Mouse (Mus musculus): Measurements from ENCODE around the gene Grk2.
"Not testable (repeated sequence)": the region's sequence is repeated elsewhere in the genome, so short reads cannot be mapped to it uniquely, and the experiment has no call there.

Gene Grk2

DNA sequence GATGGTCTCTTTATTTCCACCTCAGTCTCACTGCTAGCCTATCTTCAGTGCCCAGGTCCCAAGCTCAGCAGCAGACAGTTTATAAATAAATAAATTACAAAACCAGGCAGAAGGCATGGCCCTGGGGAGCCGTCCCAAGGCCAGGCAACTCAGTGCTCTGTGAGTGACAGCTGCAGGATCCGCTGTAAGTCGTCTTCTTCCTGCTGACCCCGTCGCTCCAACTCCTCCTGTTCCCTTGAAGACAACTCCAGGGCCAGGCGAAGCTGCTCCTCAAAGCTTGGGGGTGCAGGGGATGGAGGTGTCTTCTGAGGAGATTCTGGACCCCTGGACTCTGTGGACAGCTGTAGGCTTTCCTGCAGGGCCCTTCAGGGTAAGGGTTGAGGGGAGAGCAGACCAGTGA lies 35.8 kb downstream of the Grk2 start:
- no peak for DNase-seq (ENCODE audit: low read depth, low spot score)

DNA sequence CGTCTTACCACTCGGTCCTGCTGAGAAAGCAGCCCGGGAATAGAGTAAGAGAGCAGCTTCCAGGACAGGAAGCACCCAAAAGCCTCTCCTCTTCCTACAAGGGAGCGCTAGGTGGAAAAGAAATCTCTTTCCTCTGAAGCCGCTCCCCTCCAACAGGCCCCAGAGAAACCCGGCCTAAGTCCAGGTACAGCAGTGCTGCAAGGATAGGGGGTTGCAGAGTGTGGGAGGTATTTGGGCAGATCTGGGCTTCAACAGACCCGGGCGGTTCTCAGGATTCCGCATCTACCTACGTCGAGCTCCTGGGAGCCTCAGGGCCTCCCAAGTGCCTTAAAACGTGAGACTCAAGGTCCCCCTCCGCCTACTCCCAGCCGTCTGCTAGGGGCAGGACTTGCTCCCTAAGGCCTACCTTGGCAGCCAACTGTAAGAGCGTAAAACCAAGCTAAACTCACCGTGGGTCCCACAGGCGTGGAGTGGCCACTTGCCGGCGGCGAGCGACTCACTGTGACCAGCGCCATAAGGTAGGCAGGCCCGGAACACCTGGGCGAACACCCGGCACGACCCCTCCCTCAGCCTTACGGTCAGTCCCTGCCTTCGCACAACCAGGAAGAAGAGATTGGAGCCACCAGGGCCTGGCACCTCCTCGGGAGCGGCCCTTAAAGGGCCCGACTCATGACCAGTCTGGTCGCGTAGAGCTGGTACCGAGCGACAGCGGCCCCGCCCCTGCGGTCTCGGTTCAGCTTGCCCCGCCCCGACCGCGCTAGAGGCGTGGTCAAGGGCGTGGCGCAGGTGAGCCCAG lies 37.3 kb downstream of the Grk2 start, which contains the start of gene Ssh3:
Ssh3 (minus strand) TSS at position 615 of the 796 bp plus-strand sequence.
- DNase-seq (ENCODE audit: low read depth, low spot score), result peak; percentile 23

DNA sequence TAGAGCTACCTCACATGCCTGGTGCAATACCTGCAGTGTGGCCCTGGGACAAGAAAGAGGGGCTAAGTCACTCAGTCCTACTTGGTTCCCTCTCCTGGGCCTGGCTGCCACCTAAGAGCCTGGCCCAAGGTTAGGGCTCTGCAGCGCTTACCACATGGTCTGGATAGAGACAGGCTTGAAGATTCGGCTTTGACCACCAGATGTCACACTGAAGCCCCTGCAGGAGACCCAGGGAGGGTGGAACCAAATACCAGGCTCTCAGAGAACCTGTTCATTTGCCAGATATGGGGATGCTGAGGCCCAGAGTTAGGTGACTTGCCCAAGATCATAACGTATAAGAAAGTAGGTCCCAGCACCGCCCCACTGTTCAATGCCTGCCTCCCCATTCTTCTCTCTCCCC lies 40.1 kb downstream of the Grk2 start:
- DNase-seq (ENCODE audit: low read depth, low spot score), result no peak

DNA sequence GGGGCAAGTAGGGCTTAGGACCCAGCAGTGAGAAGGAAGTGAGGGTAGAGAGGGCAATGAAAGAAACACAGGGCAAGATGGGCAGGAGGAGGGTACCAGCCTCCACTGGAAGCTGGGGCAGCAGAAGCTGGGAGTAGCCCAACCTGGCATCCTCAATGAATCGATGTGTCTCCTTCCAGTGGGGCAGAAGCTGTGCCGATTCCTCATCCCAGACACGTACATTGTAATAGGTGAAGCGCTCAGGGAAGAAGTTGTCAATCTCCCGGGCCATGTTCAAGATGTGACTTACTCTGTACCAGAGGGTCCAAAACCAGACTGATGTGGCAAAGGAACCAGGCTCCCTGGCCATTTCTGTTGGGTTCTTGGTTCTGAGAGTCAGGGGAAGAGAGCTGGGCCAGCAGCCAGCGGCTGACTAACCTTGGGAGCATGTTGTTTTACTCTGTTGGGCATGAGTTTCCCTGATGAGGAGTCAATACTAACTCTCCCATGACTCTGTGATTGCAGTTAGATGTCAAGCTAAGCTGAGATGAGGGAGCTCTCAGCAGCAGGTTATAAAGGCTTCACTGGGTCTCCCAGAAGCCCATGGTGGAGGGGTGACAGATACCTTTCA lies 41.7 kb downstream of the Grk2 start:
- no peak for DNase-seq (ENCODE audit: low read depth, low spot score)

DNA sequence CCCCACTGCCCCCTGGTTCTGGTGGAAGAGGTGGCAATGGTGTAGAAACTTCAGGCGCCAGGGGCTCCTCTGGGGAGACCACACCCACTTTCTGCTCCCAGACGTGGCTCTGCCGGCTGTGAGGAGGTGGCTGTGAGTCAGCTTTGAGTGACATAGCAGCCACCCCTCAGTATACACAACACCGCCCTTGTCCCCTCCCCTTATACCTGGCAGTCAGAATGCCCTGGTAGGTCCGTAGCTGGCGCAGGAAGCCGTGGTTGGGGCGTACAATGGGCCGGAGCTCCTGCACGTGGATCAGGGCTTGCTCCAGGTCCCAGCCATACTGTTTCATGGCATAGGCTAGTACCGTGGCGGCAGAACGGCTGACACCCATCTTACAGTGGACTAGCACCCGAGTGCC lies 42.3 kb downstream of the Grk2 start:
- DNase-seq (ENCODE audit: low read depth, low spot score), result no peak

DNA sequence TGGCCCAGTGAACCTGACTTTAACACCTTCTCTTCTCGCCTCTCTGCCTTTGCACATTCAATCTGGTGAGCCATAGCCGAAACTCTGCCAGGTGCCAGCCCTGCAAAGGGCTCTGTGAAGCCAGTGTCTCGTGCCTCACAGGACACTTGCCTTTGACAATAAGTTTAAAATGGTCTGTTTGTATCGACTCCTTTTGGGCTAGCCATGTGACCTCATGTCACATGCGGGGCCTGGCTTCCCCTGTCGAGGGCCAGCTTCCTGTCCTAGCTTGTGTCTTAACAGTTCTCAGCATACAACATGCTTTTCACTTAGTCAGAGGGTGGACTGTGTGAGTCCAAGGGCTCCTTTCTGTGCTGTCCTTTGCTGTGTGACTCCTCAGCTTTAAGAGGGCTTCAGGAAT lies 43.3 kb downstream of the Grk2 start:
- no peak for DNase-seq (ENCODE audit: low read depth, low spot score)

DNA sequence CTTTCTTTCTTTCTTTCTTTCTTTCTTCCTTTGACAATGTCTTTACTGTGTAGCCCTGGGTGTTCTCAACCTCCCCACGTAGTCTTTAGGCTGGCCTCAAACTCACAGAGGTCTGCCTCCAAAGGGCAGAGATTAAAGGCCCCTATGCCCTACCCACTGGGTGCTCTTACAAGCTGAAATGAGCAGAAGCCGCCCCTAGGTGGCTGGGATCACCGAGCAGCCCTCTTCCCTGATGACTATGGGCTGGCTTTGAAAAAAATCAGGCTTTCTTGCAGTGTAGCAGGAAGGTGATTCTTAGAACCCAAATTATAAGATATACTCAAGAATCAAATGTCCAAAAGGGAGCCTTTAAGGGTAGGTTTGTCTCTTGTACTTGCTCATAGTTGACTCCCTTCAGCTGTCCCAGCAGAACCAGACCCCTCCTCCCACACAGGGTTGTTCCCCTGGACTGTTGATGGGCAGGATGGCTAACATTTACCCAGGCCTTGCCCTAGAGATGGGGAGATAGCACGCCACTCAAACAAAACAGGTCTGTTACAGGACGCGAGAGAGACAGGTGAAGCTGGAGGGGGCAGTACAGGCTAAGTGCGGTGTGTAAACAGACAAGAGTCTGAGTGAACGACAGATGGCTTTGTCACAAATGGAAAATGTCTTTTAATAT lies 44.9 kb downstream of the Grk2 start:
- no peak for DNase-seq (ENCODE audit: low read depth, low spot score)

DNA sequence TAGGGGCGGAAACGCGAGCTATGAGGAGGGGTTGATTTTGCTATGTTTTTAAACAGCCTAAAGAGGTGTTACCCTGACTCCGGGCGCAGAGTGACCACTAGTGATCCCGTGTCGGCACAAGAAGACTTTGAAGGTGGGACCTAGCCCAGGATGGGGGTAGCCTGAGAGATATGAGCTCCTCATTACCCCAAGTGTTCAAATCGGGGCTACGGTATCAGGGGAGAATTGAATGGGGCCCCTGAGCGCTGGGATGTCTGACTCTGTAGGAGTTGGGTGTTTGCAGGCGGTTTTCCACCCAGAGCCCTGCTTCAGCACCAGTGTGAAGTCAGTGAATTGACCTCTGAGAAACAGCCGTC lies 48.1 kb downstream of the Grk2 start:
- no peak for DNase-seq (ENCODE audit: low read depth, low spot score)

DNA sequence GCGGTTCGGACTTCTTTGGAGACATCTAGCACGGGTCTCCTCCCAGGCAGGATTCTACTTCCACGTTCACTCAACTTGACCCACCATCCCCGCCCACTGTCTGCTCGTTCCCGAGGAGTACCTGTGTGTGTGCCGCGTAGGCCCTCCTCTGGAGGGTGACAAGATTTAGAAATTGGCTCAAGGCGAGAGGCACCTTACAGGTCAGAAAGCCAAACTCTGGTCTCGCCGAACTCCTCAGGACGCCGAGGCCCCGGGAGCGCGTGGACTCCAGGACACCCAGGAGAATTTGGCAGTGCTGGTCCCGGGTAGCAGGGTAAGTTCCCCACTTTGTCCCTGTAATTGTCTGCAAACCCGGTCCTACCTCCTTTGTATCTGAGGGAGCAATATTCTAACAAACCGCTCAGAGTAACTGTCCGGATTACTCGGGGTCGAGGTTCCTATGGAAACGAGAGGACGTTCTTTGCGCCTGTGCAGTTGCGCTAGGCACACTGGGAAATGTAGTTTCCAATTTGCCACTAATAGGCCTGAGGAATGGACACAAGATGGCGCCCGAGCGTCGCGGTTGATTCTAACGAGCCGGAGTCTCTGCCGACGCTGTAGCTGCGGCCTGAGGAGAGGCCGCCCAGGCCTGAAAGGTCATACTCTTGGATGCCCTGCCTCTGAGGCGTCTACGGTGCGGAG lies 48.7 kb downstream of the Grk2 start:
- DNase-seq (ENCODE audit: low read depth, low spot score), result peak; percentile 96

DNA sequence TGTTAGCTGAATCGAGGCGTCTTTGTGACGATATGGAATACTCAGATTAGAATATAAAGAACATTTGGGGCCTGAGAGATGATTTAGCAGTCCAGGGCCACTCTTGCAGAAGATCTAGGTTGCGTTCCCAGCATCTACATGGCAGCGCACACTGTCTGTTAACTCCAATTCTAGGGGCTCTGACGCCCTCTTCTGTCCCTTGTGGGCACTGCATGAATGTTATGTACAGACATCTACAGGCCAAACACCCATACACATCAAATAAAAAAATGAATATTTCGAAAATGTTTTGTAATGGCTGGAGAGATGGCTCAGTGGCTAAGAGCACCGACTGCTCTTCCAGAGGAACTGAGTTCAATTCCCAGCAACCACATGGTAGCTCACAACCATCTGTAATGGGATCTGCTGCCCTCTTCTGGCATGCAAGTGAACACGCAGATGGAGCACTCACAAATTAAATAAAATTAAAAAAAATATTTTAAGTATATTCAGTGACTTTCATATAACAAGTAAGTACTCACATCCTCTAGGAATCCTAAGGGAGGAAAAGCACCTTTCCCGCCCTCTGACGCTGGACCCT lies 50.3 kb downstream of the Grk2 start:
- no peak for DNase-seq (ENCODE audit: low read depth, low spot score)

DNA sequence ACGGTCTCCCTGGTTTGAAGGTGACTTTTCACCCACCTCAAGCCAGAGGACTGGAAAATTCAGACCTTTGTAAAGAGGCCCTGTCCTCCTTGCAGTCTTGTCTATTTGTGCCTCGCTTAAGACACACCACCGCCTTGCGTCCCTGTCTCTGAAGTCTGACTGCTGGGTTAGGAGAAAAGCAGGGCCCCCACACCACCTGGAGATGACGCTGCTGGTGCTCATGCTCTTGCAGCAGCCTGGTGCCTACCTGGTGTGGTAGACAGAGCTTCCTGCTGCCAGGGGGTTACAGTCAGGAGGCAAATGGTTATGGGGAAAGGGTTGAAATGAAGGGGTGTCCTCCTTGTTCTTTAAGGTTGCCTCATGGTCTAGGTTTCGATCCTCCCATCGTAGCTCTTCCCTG lies 51.8 kb downstream of the Grk2 start:
- no peak for DNase-seq (ENCODE audit: low read depth, low spot score)

DNA sequence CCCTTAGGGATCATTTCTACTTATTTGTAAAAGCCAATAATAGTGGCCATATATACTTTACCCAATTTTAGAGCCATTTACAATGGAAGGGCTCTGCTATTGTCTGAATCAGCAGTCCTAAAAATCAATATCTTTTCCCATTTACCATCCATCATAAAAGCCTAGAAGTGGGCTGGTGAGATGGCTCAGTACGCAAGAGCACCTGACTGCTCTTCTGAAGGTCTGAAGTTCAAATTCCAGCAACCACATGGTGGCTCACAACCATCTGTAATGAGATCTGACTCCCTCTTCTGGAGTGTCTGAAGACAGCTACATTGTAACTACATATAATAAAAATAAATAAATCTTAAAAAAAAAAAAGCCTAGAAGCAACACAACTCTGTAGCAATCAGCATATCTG lies 57.3 kb downstream of the Grk2 start:
- not testable (repeated sequence) for DNase-seq (ENCODE audit: low read depth, low spot score)

DNA sequence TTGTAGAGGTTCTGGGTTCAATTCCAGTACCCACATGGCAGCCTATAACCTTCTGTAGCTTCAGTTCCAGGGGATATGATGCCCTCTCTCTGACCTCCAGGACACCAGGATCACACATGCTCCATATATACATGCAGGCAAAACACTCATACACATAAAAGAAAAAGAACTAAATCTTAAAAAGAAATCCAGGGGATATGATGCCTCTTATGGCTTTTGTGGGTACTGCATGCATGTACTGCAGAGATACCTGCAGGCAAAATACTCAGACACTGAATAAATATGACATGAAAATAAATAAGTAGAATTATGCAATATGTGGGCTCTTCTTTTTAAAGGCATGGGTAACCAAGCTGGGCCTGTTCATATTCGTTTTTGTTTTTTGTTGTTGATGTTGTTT lies 59.0 kb downstream of the Grk2 start:
- DNase-seq (ENCODE audit: low read depth, low spot score), result no peak

DNA sequence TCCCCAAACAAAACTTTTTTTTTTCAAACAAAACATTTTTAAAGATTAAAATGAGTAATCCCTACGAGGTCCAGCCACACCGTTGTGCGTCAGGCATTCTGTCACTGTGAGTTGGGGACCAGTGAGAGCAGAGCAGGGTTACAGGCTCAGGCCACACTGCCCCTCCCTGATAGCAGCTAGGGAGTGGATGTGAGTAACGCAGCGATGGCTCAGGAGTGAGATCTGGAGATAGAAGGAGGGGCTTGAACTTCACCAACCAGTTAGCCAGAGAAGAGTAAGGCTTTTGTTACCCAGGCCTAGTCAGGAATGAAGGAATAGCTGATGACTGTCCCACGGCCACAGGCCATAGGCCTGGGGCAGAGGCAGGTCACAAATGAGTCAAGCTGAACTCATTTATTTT lies 61.2 kb downstream of the Grk2 start:
- DNase-seq (ENCODE audit: low read depth, low spot score), result no peak

DNA sequence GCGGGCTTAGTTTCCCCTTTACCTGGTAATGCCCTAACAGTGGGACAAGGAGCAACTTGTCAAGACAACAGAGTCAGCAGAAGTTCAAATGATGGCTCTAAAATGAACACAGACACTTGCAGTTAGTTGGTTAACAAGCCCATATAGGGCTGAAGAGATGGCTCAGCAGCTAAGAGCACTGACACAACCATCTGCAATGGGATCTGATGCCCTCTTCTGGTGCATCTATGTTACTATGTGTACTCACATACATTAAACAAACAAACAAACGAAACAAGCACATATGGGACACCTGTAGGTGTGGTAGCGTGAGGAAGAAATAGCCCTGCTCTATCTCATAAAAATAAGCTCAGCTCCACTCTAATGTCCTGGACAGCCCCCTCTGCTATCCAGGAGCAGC lies 63.6 kb downstream of the Grk2 start:
- no peak for DNase-seq (ENCODE audit: low read depth, low spot score)

DNA sequence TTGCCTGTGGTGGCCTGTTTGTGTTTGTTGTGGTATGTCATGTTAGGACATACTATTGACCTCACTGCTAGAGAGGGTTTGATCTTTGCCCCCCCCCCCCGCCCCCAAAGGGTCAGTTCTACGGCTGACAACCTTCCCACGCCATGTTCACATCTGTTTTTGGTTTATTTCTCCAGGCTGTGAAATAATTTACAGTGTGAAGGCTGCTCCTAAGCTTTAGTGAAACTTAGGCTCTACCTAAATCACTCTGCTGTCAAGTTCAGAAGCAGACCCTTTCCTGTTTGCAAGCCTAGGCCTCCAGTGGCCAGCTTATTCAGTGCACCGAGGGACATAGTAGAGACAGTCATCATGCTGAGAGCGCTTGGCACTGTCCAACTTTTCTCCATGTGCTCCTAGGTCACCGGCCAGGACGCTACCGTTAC lies 65.8 kb downstream of the Grk2 start:
- DNase-seq (ENCODE audit: low read depth, low spot score), result no peak

Data from retina, postnatal 7 days (tissue).